Mouse (Mus musculus) cerebellum, postnatal 14 days (tissue): ENCODE measurements around the gene Cenpl.

ENCODE experiments used
- DNase-seq, 2 experiments: peaks; one replicate each; pipeline ENCODE4 v3.0.0; 2021; ENCODE audit warnings: mixed read lengths in 2 of 2

Gene Cenpl

DNA sequence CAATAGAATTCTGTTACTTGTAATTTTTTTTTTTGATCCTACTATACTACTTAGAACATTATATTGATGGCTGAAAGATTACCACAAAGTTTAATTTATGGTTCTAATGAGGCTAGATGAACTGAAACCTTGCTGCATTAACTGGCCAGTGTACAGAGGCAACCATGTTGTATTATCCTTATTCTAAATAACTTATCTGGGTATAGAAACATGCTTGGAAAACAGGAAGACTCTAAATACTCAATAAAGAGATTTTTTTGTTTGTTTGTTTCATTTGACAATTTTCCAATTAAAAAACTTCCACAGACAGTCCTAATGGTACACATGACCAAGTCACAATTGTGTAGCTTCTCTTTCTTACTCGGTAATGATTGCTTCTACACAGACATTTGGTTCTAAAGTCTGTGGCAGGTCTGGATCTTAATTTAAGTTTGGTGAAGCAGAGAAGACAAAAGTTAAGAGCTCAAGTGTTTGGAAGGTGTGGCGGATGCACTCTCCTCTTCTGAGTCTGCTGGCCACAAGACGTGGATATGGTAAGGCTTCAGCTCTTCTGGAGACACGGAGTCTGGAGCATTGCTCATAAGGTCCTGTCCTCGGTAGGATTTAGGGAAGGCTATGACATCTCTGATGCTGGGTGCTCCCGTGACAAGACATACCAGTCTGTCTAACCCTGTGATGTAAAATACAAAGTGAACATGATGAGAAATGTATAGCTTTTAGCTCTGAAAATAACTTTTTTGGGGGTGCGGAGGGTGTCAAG, 29.1 kb upstream of the Cenpl start:
- DNase-seq, result no peak

DNA sequence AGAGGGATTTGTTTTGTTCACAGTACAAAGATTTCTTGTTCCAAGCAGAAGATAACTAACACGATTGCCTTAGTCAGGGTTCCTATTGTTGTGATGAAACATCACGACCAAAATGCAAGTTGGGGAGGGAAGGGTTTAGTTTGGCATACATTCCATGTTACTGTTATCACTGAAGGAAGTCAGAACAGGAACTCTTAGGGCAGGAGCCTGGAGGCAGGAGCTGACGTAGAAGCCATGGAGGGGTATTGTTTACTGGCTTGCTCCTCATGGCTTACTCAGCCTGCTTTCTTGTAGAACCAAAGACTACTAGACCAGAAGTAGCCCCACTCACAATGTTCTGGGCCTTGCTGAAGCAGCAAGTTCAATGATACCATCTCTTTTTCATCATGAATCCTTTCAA, 23.5 kb upstream of the Cenpl start:
- no peak for DNase-seq

DNA sequence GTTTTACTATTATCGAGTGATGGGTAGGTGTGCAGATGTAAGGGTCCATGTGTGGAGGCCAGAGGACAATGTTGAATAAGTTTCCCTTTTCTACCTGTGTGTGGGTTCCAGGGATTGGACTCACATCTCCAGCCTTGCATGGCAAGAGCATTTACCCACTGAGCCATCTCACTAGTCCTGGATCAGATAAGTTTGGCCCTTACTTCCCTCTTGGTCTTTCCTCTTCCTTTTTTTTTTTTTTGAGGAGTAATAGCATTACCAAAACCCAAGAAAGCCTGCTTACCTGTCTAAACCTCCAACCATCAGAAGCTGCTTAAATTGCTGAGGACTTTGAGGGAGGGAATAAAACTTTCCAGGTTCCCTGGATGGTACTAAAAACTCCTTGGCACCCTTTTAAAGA, 13.3 kb upstream of the Cenpl start:
- DNase-seq, result no peak

DNA sequence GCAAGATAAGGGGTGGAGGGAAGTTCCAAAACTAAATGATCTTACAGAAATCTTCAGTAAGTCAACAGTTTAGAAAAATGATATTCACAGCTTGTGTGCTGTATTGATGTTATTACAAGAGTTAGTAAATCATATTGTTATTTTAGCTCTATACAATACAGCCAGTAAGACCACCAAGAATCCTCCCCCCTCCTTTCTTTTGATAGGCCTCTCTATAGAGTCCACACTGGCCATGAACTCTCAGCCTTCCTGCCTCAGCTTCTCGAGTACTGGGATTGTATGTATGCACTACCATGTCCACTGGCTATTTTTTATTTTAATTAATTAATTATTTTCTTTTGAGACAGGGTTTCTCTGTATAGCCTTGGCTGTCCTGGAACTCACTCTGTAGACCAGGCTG, 7.2 kb upstream of the Cenpl start:
- no peak for DNase-seq

DNA sequence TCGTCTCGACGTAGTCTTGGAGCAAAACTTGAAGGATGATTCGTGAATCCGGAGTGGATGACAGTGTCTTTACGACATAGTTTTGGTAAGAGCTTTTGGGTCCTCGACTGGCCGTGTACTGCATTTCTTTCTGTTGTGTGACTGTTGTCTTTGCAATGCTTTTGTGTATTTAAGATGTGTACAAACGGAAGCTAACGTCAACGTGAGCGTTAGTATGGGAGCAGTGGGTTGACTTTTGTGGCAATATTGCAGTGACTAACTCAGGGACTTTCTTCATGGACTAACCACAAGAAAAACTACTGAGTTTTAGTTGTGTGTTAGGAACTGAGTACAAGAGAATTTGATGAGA, 733 bp downstream of the Cenpl start:
- no peak for DNase-seq

DNA sequence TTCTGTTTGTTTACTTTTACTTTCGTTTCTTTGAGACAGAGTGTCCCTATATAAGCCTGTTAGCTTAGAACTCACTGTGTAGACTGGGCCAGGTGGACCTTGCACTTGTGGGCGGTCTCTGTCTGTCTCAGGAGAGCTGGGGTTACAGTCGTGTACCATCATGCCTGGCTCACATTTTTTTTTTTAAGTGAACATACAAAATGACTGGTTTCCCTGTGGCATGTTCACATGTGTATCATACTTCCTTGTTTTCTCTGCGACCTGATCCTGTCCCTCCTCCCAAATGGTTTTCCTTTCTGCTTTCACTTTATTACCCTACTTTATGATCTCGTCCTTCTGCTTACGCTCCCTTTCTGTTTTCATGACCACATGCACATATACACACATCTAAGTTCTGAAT, 5.7 kb downstream of the Cenpl start:
- no peak for DNase-seq

DNA sequence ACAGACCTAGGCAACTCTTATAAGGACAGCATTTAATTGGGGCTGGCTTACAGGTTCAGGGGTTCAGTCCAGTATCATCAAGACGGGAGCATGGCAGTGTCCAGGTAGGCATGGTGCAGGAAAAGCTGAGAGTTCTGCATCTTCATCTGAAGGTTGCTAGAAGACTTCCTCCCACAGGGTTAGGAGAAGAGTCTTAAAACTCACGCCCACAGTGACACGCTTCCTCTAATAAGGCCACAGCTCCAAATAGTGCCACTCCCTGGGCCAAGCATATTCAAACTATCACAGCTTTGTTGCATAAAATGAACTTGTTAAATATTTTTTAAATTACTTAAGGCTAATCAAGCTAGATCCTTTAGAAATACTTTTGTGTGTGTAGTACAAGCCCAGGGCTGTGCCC, 6.7 kb downstream of the Cenpl start:
- DNase-seq, result no peak

DNA sequence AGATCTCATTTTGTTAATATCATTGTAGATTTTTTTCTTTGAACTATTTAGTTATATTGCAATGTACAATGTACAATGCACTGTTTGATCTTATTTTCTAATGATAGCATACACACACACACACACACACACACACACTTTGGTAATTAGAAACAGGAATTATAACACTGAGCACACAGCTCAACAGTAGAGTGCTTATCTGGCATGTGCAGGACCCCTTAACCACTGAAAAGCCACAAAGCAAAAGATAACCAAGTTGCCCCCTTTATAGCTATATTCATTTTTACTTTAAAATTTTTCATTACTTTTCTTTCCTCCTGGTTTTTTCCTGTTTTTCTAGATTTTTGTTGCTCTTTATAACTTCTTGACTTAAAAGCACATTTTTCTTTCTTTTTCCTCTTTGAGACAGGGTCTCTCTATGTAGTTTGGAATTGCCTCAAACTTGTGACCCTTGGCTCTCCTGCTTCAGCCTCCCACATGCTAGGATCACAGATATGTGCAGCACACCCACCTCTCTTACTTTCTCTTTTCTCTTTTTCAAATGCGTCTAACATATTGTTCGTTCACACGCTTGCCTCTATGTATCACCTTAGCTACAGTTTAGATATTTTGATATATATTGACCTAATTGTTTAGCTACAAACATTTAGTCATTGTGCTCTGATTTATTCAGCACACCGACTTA, 29.4 kb downstream of the Cenpl start:
- DNase-seq, result no peak

DNA sequence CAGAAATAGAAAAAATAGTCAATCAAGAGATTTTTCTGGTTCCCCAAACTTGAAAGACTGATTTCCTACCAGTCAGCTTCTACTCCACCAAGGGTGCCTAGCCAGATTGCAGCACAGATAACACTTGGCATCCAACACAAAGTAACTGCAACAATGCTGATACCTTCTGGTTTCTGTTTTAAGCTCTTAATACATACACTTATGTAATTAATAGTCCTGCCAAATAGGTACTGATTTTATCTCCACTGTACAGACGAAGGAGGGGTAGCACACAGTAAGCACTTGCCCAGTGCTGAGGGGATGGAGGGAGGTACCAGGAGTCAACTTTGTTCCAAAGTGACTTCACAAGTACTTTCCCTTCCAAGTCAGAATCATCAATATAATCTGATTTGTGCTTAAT, 33.3 kb downstream of the Cenpl start:
- DNase-seq, result no peak

DNA sequence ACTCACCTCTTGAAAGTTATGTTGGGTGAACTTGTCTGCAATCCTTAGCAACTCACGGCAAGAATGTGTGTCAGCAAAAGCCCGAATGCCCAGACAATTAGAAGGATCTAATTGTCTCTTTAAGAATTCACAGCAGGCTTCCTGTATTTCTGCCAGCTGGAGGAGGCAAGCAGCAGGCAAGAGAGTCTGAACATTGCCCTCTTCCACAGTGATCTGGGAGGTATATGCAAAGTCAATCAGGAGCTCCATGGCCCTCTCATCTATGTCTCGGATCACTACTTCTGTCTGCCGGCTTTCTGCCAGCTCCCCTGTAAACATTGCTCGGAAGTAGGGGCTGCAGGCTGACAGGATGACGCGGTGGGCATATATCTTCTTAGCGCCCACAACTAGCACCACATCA, 38.7 kb downstream of the Cenpl start:
- peak in 1 of 2 experiments; percentile 9 for DNase-seq

DNA sequence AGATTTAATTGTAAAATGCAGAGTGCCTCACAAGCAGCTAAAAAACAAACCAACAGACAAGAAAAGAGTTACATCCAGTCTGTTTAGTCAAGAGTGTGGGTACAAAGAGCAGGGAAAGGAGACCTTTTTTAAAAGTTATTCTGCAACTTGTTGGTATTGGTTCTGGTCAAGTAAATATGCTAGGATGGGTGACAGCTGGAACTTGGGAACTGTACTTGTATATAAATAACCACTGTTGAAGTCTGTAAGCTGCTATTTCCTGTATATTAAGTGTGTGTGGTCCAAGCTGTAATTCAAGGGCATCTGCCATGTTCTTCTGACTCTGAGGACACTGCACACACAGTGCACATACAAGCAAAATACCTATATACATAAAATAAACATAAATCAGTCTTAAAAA, 44.1 kb downstream of the Cenpl start:
- DNase-seq, result no peak

DNA sequence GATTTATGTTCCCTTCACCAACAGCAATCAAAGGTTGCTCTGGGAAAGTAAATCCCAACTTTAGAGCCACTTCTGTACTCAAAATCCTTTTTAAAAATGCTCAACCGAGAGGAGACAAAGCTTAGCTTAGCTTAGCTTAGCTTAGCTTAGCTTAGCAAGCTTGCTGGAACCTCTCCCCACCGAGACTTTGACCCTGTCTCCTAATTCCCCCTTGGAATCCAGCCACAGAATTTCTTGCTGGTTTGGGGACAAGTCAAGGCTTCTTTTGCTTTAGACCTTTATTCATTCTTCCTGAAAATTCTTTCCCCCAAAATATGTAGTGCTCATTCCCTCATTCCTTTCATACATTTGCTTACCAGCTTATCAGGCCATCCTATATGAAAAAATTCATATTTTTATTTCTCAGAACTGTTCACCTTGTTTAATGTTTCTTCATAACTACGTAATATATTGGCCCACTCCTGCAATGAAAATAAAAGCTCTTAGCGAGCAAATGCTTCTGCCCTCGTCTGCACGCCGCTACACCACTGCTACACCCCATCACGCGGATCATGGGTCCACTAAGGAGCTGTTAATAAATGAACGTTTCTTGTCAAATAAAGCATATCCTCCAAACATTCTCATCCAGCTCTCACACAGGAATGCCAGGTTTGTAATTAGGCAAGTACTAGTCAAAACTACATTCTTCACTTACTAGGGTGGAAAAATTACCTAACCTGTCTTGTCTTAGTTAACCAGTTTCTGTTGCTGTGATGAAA, 52.3 kb downstream of the Cenpl start:
- no peak for DNase-seq

DNA sequence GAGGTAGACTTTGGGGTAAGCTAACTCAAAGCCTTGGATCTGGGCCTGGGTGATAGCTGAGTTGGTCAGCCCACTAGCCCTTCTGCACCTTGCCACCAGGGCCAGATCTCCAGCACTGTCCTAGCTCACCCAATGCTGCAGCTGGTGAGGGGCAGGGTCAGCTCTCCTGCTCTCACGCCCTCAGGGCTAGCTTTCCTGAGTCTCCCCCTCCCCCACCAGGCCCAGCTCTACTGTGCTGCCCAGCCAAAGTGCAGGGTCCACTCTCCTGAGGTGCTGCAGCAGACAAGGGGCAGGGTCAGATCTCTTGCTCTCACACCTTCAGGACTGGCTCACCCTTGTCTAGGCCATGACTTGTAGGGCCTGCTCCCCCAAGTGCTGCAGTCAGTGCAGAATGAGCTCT, 55.9 kb downstream of the Cenpl start:
- no peak for DNase-seq

DNA sequence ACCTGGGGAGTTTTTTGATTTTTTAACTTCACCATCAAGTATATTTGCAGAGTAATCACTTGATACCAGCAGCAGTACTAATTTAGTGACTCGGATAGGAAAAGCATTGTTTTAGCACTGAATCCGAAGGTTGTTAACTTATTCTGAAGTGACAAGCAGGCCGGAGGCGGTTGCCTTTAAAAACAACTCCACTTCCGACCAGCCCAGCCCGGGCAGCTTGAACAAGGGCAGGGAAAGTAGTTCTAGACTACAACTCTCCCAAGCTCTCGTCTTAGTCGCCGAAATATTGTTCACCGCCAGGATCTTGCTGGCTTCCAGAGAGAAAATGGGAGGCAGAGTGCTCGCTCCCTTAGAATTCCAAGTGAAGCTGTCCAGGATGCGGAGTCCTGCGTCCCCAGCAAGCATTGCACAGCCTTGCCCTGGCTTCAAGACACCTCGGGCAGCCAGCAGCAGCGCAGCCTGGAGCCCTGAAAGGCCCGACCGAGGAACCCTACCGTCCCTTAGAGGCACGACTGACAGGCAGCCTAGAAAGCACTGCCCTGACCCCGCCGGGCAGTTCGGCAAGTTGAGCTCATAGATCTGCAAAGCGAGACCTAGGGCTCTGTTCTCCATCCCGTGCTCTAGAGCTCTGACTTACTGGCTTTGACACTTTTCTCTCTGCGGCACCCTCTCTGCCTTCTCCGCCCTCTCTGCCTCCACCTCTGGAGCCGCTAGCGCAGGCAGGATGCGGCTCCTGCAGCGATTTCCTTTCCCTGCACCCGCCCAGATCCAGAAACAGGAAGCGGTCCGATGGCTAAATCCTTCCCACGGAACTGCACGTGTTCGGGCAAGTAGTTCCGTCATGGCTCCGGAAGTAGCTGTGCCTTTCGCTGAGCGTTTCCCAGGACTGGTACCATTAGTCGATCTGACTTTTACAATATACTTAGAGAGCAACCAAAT, 60.5 kb downstream of the Cenpl start, which contains the start of gene Klhl20:
Gene Klhl20 (minus strand): TSS at position 786 of the 939 bp plus-strand sequence.
- peak; percentile 97 for DNase-seq
